Mouse (Mus musculus): Measurements from ENCODE around the gene Olfr420.
A peak's percentile ranks its signal among the peaks of the same experiment; 100 is the strongest.

Olfr420 gene

DNA sequence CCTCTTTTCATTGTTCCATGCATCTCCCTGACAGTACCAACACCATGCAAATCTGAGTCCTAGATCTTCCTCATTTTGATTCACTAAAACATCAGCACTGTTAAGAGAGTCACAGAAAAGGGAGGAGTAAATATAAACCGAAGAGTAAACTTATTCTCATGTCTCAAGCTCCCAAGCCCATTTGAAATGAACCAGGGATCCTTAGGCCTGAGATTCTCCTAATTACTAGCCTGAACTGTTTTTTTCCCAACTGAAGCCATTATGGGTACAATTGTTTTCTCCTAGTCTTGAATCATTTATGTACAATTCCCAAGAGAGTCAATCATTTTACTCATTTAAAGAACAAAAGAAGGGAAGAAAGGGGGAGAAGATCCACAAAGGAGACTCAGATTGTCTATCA is at the start of gene Olfr420:
TSS of gene Olfr420 (plus strand) at position 301 of the 400 bp plus-strand sequence.
- no peak for DNase-seq

GRCm38 (mm10) chr1:174121062-174121461 is 34.4 kb upstream of the Olfr420 start, which contains the start of gene Olfr231:
Gene Olfr231 (minus strand): TSS chr1:174121162.
- no peak for DNase-seq

DNA sequence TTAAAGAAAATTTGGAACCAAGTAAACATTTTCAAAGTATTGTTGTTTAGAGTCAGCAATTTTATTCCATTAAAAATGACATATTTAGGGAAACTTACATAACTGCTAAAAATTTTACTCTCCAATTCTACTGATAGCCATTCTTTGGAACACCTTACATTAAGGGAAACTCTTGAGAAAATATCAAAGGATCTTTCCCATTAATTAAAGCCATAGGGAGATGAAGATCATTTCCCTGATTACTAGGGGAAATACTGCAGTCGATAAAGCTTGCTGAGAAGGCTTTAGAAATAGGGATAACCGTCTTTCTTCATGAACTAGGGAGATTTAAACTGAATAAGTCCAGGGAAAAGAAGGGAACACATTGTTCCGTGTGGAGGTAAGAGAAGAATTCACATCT is 24.2 kb upstream of the Olfr420 start, which contains the start of gene Olfr424:
TSS of gene Olfr424 (plus strand) at position 301 of the 400 bp plus-strand sequence.
- DNase-seq: no peak

GRCm38 (mm10) chr1:174131999-174132398 is 23.4 kb upstream of the Olfr420 start:
- no peak for DNase-seq

GRCm38 (mm10) chr1:174141384-174141783 is 14.0 kb upstream of the Olfr420 start:
- no peak for DNase-seq

GRCm38 (mm10) chr1:174146696-174147095 is 8.7 kb upstream of the Olfr420 start:
- no peak for DNase-seq

DNA sequence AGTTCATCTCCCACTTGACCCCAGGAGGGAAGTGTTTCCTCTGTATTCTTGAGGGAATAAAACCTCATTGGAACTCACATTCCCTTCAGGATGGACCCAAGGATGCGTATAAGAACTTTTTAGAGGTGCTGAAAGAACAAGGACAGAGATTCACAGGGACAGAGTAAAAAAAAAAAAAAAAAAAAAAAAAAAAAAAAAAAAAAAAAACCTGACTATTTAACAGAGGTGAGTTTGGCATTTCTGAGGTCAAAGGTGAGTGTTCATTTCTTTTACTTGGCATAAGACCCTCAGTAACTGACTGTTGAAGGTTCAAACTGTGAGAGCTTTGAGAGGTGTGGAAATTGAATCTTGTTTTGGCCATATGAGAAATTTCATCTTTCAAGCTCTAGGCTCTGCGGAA is 6.1 kb upstream of the Olfr420 start:
- no peak for DNase-seq

DNA sequence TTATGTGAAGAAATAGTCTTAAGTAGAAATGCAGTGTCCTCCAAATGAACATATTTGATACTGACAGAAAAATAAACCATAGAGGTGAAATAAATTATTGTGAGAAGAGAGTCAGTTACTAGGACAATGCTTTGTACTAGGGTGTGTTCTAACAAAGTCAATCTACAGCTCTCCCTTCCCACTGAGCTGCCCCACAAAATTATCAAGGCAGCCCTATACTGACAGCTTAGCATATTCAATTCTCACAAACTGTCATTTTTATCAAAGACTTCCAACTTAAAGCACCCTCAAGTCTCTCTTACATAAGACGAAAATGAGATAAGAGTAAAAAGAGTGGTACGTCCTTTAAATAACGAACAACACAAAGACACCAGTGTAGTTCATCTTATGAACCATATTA is 2.2 kb downstream of the Olfr420 start:
- DNase-seq: no peak

DNA sequence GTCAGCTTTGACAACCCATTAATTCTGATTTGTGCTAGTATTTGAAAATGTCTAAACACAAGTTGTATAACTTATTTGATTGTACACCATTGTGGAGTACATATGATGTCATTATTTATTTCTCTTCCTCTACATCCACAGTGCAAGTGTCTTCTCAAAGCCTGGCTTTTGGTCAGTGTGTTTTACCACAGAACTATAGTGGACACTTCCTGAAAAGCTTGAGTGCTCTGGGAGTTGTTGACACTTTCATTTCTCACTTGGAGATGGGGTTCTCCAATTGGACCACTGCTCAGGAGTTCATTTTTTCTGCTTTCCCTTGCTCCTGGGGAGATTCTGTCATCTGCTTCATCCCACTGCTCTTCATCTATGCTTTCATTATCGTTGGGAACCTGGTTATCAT is 3.1 kb downstream of the Olfr420 start:
- no peak for DNase-seq

- DNase-seq: no peak
Observed at GRCm38 (mm10) chr1:174159095-174159494, 3.7 kb downstream of the Olfr420 start.

- no peak for DNase-seq
Observed at GRCm38 (mm10) chr1:174169024-174169423, 13.6 kb downstream of the Olfr420 start.

- no peak for DNase-seq
Observed at GRCm38 (mm10) chr1:174170706-174171501, 15.5 kb downstream of the Olfr420 start.

- DNase-seq: peak in 1 of 2 experiments; percentile 1
Observed at GRCm38 (mm10) chr1:174171537-174171936, 16.1 kb downstream of the Olfr420 start.

GRCm38 (mm10) chr1:174172605-174173004 is 17.2 kb downstream of the Olfr420 start, which contains the start of gene Spta1:
Gene Spta1 (plus strand): TSS chr1:174172776.
- no peak for DNase-seq

DNA sequence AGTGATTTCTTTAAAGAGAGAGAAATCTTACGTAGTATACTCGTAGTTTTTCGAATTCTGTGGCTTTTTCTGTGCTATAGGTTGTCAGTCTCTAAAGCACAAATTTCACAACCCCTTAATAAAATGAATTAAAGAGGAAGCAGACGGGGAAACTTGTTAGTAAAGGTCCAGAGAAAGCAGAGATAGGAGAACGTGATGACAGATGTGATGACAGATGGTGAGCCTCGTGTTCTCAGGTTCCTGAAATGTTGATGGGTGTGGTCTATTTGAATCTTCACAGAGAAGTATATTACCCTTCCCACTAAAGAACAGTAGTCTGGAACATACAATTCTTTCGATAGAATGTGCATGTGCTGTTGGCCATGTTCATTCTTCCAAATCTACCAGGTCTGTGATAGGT is 49.3 kb downstream of the Olfr420 start:
- DNase-seq: no peak

All from lung, adult 18-20 months (tissue).